Mouse (Mus musculus) erythroblast, adult 5-6 weeks (primary cell): ENCODE data around the gene Dact1. TPM values are rescaled to one million over a fixed set of nuclear protein-coding genes. Genes with fewer than 3 reads are reported as not detected.
A peak's percentile ranks its signal among the peaks of the same experiment; 100 is the strongest.

Experiments used
- ATAC-seq: replicated peaks from 2 replicates; pipeline ENCODE4 v1.8.0; 2016; ENCODE audit warnings: moderate number of reproducible peaks, mild to moderate bottlenecking, moderate TSS enrichment, inconsistent platforms; ENCODE audit not compliant: poor library complexity, low FRiP score, severe bottlenecking
- total RNA-seq, 2 experiments: library from RNA; stranded (forward) in 1 of 2; stranded (reverse) in 1 of 2; fragments of 150-400 nt in 1 of 2; fragments of 200-764, 138-1000 nt in 1 of 2; gene quantifications; 2 replicates each; pipeline versions ENCODE4 v1.2.3 to v1.2.4; 2015 to 2017; ENCODE audit warnings: low replicate concordance in 2 of 2

Dact1 gene
- not detected in 2 replicates for total RNA-seq (2015; ENCODE audit: low replicate concordance)
- not detected in 2 replicates for total RNA-seq (2017; ENCODE audit: low replicate concordance)

DNA sequence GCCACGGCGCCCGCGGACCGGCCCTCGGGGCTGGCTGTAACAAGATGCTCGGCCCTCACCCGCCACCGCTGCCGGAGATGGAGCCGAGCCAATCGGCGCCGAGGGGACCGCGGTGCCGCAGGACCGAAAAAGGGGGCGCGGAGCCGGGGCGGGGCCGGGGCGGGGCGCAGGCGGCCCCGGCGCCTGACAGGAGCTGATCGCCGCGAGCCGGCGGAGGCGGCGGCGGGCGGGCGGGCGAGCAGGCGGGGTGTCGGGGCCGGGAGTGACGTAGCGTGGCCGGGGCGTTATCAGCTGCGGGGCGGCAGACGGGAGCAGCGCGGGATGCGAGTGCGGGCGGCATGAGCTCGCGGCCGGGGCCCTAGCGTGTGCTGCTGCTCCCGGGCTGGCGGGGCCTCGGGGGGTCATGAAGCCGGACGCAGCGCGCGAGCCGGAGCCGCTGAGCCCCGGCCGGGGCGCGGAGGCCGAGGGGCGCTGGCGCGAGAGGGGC, at the start of gene Dact1:
Gene Dact1, plus strand, starts transcription at position 304 of the 487 bp plus-strand sequence.
- ATAC-seq, result no peak

DNA sequence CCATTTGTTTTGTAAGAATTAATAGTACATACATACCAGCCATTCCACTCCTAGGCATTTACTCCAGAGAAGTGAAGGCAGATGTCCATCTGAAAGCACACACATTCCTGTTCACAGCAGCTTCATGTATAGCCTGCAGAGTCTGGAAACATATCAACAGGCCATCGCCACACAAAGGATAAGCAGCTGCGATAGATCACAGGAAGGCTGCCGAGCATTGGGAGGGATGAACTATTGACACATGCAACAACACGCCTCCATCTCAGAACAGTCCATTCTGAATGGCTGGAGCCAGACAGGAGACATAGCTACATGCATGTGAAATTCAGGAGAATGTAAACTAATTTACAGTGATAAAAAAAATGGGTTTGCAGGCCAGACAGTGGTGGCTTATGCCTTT, 45.5 kb upstream of the Dact1 start:
- ATAC-seq, result no peak

DNA sequence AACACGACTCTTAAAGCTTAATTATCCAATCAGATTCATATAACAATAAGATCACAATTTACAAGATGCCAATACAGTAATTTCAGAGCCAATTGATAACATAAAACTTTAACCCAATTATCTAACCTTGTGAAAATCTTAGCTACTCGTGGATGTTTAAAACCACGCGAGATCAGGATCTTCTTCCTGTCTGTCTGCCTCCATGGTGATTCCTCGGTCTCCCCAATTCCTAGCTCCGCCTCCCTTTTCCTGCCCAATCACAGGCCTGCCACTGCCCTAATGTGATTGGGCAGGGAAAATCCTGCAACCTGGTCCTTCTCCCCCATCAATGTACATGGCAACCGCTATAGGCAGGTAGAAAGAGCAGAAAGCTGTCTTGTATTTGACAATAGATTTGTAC, 40.3 kb upstream of the Dact1 start:
- no peak for ATAC-seq

- no peak for ATAC-seq
These were observed 38.6 kb upstream of the Dact1 start for GRCm38 (mm10) chr12:71271131-71271530.

DNA sequence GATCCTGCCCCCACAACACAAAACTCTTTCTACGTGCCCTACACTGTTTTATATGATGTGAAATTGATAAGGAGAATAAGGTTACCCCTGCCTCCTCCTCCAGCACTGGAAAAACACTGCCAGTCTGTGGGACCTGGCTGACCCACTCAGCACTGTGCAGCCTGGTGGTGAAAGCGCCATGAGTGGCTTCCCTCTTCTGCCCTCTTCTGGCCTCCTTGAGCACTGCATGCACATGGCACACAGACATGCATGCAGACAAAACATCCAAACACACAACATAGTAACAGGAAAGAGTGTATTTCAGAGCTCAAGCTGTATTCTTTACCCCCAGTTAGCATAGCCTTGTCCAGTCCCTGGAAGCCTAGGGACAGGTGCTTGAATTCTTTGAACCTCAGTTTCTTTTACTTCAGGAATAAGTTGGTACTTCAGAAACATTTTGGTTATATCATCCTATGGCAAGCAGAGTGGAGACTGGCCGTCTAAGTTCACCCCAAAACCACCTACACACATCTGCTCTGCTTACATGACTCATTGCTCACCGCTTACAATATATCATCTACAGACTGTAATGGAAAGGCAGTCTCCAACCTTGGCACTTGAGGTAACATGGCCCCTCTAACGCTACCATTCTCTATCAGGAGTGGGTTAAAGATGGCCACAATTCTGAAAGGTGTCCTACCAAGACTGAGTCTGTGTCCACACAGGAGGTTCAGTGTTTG, 35.0 kb upstream of the Dact1 start:
- ATAC-seq, result peak; percentile 52

- ATAC-seq, result no peak
These were observed 33.6 kb upstream of the Dact1 start for GRCm38 (mm10) chr12:71275906-71276595.

GRCm38 (mm10) chr12:71279521-71280262, 30.0 kb upstream of the Dact1 start:
- ATAC-seq, result no peak

DNA sequence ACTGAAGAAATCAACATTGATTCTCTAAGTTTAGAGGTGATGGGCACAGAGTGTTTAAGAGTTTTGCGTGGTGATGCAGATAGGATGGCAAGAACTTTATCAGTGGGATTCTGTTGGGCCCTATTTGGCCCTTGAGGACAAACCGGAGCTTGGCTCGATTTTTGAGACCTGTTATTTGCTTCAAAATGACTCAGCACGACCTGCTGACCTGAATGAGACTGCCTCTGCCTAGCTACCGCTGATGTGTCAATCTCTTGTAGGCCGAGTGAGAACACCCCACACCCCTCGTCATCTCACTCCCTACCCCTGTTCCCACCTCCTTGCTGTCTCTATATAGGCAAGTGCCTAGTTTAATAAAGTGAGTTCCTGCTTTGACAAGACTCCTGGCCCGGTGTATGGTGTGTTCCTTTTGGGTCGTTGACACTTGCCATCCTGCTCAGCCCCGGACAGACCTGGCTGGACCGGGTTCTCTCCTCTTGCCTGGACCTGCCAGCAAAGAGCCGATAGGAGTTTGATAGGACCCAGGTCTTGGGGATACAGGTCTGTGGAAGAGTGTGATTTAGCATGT, 28.4 kb upstream of the Dact1 start:
- ATAC-seq, result no peak

GRCm38 (mm10) chr12:71285399-71285798, 24.3 kb upstream of the Dact1 start:
- no peak for ATAC-seq

DNA sequence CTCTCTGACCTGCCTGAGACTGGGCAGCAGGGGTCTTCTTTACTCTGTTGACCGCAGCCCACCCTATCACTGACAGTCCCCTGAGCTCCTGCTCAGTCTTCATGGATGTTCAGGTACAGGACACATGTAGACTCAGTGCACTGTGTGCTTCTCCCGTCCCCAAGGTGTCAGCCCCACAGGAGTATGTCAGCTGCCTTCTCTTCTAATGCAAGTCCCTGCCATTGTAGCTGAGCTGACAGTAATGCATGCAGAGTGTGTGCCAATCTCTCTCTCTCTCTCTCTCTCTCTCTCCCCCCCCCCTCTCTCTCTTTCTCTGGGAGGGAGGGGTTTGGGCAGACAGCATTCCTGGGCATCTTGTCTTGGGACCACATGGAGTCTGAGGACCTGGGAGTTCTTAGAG, 19.2 kb upstream of the Dact1 start:
- ATAC-seq, result no peak

DNA sequence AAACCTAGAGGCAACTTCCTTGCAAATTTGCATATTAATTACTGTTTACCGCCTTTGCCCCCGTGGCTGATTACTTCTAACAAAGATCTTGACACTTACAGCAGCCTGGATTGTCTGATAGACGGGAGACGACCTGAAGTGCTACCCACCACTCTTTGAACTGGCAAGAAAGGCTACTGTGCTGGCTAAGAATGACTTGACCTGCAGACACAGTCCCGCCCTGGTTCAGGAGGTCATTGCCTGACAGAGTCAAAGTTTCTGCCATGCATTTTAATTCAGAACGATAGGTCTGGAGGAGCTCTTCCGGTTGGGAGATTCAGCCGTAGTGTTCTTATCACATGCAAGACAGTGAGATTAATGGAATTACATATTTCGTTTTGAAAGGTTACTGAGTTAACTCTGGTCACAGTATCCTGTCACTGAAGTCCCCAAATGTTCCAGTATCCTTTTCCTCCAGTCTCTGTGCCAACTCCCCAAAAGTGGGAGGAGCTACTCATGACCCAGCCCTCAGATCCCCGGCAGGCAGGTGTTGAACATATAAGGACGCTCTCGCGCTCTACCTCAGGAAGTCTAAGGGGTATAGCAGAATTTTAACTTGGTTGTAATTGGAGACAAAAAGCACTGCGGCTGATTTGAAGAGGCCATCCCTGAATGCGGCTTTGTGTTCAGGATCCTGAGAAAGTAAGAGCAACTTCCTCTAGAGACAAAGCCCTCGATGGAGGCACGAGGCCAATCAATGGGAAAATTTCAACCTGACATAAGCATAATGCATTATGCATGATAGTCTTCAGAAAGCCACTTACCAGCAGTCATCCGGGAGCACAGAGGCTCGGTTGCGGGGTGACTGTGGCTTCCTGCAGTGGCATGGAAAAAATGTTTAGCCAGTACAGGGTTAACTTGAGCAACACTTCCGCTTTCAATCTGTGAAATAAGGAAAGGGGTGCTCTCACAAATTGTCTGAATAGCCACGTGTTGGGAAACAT, 15.4 kb upstream of the Dact1 start:
- no peak for ATAC-seq

GRCm38 (mm10) chr12:71296849-71297535, 12.7 kb upstream of the Dact1 start:
- no peak for ATAC-seq

DNA sequence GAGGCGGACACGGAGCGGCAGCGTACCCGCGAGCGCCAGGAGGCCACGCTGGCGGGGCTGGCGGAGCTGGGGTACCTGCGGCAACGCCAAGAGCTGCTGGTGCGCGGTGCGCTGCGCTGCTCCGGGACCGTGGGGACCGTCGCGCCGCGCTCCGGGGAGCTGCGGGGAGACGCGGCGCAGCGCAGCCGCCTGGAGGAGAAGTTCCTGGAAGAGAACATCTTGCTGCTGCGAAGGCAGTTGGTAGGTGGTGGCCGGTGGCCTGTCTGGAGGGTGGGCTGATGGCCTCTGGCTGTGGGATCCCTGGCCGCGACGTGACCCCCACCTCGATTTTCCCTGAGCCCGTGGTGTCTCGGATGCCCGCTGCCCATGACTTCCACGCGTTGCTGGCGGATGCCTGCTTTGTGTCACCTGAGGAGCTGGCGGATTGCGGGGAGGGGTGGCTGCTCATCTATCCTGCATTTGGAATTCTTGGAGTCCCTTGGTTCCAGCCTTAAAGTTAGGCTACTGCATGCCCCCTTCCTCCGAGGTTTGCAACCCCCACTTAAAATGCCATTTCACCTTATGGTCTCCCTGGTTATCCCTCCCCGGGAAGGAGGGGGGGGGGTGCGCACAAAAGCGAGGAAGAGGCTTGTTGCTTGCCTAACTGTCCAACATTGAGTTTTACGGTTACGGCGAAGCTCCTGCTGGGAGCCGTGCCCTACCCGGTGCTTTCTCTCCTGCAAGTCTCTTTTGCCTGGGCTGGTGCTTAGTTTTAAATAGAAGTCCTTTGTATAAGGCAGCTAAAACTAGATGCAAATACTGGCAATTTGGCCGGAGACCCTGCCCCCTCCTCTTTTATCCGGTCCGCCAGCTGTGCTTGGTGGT, 616 bp downstream of the Dact1 start:
- ATAC-seq, result no peak

GRCm38 (mm10) chr12:71311237-71311887, 1.7 kb downstream of the Dact1 start:
- ATAC-seq, result no peak

DNA sequence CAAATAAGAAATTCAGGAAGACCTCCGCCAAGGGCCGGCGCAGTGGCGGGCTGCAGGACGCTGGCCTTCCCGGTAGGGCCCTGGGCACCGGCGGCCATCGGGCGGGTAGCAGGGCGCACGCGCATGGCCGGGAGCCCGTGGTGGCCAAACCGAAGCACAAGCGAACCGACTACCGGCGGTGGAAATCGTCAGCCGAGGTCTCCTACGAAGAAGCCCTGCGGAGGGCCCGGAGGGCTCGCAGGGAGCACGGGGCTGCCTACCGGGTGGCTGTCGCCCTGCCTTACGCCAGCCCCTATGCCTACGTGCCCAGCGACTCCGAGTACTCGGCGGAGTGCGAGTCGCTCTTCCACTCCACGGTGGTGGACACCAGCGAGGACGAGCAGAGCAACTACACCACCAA, 8.6 kb downstream of the Dact1 start:
- ATAC-seq, result no peak

- ATAC-seq, result no peak
These were observed 9.9 kb downstream of the Dact1 start for GRCm38 (mm10) chr12:71319536-71319935.

- ATAC-seq, result no peak
These were observed 23.0 kb downstream of the Dact1 start for GRCm38 (mm10) chr12:71332646-71333045.
